Mouse (Mus musculus) brown adipose tissue, adult 24 weeks (tissue): ENCODE results near the gene Ttc39b. TPM values are rescaled to one million over a fixed set of nuclear protein-coding genes. Genes with fewer than 3 reads are reported as not detected.

Source experiments
- H3K27ac ChIP-seq: fragments of 200-500 bp; replicated peaks from 2 replicates; pipeline ENCODE4 v1.5.1; 2012; ENCODE audit warnings: low read depth, mild to moderate bottlenecking, low read length
- H3K4me1 ChIP-seq: fragments of 200-500 bp; 2 replicates; pipeline ENCODE4 v1.6.1; 2012; ENCODE audit warnings: low read length, mixed read lengths; ENCODE audit not compliant: control insufficient read depth, insufficient read depth, insufficient read length
- H3K4me3 ChIP-seq: fragments of 200-500 bp; 2 replicates; pipeline ENCODE4 v1.5.1; 2012; ENCODE audit warnings: low read depth, mild to moderate bottlenecking, low read length, moderate library complexity; ENCODE audit not compliant: insufficient read depth
- polyA plus RNA-seq: library from polyadenylated mRNA; stranded (reverse); fragments of >200 nt; gene quantifications from 2 replicates; pipeline ENCODE4 v1.2.4, GENCODE M21; 2012; ENCODE audit not compliant: missing spikeins, insufficient read depth, insufficient read length

The Ttc39b gene
- polyA plus RNA-seq, 1 experiment = 5.5 TPM

DNA sequence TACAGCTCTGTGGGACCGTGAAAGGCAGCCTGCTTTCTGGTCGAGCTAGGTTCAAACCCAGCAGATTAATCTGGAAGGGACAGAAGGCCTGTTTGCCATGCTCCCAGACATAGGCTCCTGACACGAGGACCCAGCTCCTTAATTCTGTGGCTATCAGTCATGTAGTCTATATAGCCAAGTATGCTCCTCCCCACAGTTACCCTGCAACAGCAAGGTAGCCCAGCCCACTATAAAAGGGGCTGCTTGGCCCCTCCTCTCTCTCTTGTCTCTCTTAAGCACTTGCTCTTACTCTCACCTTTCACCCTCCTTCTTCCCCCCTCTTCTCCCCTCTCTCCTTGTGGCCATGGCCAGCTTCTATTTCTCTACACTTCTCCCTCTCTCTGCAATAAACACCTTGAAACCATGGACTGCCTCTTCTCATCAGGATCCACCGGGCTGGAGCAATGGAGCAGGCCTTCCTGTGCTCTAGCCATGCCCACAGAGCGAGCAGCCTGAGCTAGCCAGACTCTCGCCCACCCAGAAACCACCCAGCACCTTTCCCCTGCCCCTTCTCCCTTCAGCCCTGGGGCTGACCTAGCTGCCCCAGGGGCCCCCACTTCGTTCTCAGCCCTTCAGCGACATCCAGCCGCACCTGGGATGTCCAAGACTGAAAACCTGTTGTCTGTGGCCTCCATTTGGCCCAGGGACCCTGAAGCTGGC is 51.0 kb downstream of the Ttc39b start:
- Histone ChIP-seq H3K4me3 (no peak overlapping the region), H3K4me1 (peaks cover 2% of the 10 kb centered on the region; the same call in 1 of the 2 replicates), H3K27ac (no peak overlapping the region; the same call in 1 of the 2 replicates)

DNA sequence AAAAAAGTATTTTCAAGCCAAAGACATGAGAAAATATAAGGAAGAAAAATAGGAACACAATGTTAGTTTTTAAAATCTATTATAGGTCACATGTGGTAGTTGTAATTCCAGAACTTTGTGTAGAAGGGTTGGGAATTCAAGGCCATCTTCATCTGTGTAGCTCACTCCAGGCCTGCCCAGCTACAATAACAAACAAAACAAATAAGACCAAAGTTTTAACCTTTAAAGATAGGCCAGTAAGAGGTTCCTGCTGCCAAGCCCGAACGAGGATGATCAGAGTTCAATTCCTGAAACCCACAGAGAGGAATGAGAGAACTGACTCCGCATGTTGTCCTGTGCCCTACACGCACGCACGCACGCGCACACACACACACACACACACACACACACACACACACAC is 53.6 kb downstream of the Ttc39b start:
- peaks cover 2% of the 10 kb centered on the region; the same call in 1 of the 2 replicates for H3K4me1 ChIP-seq
- H3K27ac ChIP-seq = no peak overlapping the region
- no peak overlapping the region for H3K4me3 ChIP-seq

DNA sequence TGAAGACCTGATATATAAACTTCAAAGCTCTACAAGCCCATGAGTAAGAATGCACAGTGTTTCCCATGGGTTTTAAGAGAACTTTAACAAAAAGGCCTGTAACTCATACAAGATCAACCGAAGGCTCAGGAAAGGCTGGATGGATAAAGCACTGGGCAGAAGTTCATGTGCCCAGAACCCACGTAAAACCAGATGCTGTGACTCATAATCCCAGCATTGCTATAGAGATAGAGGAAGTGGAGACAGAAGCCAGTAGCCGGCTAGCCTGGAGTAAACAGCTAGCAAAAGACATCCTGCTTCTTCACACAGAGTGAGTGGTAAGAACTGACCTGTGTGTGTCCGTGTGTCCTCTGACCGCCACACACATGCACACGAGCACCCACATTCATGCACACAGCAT is 54.4 kb downstream of the Ttc39b start:
- no peak overlapping the region; the same call in 1 of the 2 replicates for H3K27ac ChIP-seq
- peaks cover 2% of the 10 kb centered on the region; the same call in 1 of the 2 replicates for H3K4me1 ChIP-seq
- H3K4me3 ChIP-seq = no peak overlapping the region

DNA sequence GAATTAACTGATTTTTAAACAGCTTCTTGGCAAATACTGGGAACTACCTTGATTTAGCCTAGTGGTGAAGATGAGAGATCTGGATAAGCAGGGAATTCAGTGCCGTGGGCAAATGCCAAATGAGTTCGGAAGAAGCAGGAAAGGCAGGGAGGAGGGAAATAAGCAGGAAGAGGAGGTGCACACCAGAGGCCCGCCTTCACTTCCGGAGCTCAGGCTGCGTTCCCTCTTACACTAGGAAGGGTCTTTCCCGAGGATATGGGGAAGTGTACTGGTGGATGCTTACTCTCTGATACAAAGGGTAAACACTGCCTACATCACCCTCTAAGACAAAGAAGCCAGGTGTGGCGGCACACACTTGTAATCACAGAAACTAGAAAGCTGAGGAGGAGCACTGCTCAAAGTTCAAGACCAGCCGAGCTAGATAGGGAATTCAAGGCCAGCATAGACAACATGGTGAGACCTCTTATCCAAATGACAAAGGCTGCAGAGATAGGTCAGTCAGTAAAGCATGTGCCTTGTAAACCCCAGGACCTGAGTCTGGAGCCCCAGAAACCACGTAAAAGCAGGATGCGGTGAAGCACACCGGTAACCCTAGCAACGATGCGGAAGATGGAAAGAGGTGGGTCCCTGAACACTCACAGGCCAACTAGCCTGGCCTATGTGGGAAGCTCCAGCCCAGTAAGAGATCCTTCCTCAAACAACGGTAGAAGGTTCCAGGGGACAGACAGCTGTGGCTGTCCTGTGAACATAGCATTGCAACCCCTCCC is 57.9 kb downstream of the Ttc39b start:
- no peak overlapping the region for H3K4me3 ChIP-seq
- H3K27ac ChIP-seq = peak overlapping the region; percentile 45; the same call in 1 of the 2 replicates
- H3K4me1 ChIP-seq = peaks cover 2% of the 10 kb centered on the region; the same call in 1 of the 2 replicates

DNA sequence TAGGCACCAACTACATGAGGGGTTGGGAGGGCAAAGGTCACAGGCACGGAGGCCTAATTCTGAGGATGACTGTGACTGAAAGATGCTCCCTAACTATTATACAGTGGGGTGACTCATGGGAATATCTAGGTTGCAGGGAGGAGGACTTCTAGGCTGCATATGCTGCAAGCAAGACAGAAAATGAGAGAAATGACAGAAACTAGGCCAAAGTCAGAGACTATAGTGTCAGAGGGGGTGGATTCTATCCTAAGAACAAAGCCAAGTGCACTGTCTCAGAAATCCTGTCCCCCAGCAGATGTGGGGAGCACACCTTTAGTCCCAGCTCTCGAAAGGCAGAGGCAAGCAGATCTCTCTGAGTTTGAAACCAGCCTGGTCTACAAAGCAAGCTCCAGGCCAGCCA is 59.2 kb downstream of the Ttc39b start:
- no peak overlapping the region for H3K4me3 ChIP-seq
- peaks cover 2% of the 10 kb centered on the region; the same call in 1 of the 2 replicates for H3K4me1 ChIP-seq
- no peak overlapping the region for H3K27ac ChIP-seq

GRCm38 (mm10) chr4:83261998-83262397 is 62.1 kb downstream of the Ttc39b start:
- Histone ChIP-seq H3K4me3 (no peak overlapping the region), H3K4me1 (no peaks in the 10 kb centered on the region)

DNA sequence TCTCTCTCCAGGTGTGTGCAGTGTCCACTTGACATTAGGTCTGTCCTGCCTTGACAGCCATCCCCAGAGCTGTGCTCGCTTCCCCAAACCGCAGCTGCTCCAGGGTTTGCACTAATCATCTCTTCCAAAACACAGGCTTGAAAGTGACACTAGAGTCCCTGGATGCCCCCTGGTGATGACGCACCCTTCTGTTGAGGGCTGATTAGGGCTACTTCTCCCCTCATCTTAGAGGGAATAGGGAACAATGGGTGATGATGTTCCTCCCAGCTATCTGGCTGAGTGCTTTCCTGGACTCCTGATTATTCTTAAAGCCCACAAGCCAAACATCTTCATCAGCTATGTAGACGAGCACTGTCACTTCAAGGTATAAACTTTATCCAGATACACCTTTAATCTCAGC is 64.4 kb downstream of the Ttc39b start:
- Histone ChIP-seq H3K4me1 (no peaks in the 10 kb centered on the region), H3K4me3 (no peak overlapping the region), H3K27ac (no peak overlapping the region)

More at GRCm38 (mm10) chr4:83261998-83262397, 62.1 kb downstream of the Ttc39b start:
- no peak overlapping the region for H3K27ac ChIP-seq

DNA sequence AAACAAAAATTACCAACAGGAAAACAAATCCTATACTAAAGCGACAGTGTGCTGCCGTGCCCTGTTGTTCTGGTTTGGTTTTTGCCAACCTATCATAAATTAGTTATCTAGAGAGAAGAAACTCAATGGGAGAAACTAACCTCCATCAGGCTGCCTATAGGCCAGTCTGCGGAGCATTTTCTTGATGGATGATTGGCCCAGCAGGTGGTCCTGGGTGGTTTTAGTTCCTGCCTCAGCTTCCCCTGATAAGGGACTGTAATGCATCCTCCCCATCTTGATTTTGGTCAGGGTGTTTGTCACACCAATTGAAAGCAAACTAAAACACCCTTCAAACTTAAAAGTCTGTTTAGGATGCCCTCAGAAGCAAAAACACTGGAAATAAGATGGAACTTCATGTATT is 65.8 kb downstream of the Ttc39b start:
- Histone ChIP-seq H3K4me3 (no peak overlapping the region), H3K27ac (no peak overlapping the region), H3K4me1 (no peaks in the 10 kb centered on the region)

GRCm38 (mm10) chr4:83257279-83258260 is 66.5 kb downstream of the Ttc39b start:
- Histone ChIP-seq H3K4me3 (no peak overlapping the region), H3K4me1 (no peaks in the 10 kb centered on the region), H3K27ac (no peak overlapping the region)

- H3K27ac ChIP-seq = no peak overlapping the region
- no peak overlapping the region for H3K4me3 ChIP-seq
- H3K4me1 ChIP-seq = no peaks in the 10 kb centered on the region
Measured at GRCm38 (mm10) chr4:83256779-83257178, 67.3 kb downstream of the Ttc39b start.

- H3K4me3 ChIP-seq = no peak overlapping the region
- no peak overlapping the region for H3K27ac ChIP-seq
- no peaks in the 10 kb centered on the region for H3K4me1 ChIP-seq
Measured at GRCm38 (mm10) chr4:83254941-83255340, 69.1 kb downstream of the Ttc39b start.

DNA sequence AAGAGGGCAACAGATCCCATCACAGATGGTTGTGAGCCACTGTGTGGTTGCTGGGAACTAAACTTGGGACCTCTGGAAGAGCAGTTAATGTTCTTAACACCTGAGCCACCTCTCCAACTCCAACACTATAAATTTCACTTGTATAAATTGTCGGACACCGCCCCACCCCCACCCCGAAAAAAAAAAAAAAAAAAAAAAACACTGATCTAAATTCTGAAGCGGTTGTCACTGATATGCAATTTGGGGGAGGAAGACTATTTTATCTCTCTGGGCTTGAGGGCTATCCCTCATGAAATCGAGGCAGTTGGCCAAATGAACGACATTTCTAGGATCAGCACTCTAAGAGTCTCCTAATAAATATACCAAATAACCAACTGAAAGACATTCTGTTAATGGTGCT is 70.4 kb downstream of the Ttc39b start:
- H3K4me3 ChIP-seq = no peak overlapping the region
- no peaks in the 10 kb centered on the region for H3K4me1 ChIP-seq
- no peak overlapping the region for H3K27ac ChIP-seq

DNA sequence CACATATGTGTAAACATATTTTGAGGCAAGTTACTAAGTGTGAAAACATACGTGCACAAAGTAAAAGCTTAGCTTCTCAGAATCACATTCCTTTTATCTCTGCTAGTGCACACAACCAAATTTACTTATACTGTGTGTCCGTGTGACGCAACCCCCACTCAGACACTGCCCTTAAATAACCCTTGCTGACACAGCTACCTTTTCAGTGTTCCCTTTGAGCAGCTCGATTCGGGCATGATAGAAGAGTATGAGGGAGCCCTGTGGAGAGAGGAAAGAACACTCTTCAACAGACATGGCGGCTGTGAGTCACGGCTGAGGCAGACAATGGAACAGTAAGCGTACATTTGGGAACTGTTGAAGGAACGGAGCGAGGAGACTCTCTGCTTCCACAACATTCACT is 80.3 kb downstream of the Ttc39b start:
- no peak overlapping the region for H3K4me3 ChIP-seq
- no peaks in the 10 kb centered on the region for H3K4me1 ChIP-seq
- no peak overlapping the region for H3K27ac ChIP-seq

- no peak overlapping the region for H3K27ac ChIP-seq
- no peak overlapping the region for H3K4me3 ChIP-seq
- H3K4me1 ChIP-seq = no peaks in the 10 kb centered on the region
Measured at GRCm38 (mm10) chr4:83241630-83242029, 82.4 kb downstream of the Ttc39b start.

- Histone ChIP-seq H3K27ac (no peak overlapping the region), H3K4me3 (no peak overlapping the region), H3K4me1 (no peaks in the 10 kb centered on the region)
Measured at GRCm38 (mm10) chr4:83237656-83238055, 86.4 kb downstream of the Ttc39b start.
